Mouse (Mus musculus) embryo, embryonic 10.5 days (tissue): ENCODE measurements around the gene Pde4c.

Experiments used
- DNase-seq: peaks from one replicate; pipeline ENCODE4 v3.0.0-alpha.2; 2015; ENCODE audit warnings: low spot score

Gene Pde4c

DNA sequence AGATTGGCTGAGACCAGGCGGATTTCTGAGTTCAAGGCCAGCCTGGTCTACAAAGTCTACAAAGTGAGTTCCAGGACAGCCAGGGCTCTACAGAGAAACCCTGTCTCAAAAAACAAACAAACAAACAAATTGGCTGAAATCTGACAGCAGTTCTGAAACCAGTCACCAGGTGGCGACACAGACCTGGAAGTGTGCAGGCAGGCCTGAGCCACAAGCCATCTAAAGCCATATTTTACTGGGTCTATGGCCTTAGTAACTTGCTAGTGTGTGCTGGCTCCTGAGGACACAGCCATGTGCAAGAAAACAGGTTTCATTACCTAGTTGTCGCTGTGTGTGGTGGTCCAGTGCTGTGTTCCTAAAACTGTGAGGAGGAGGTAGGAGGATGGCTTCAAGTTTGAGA lies 2.8 kb upstream of the Pde4c start:
- DNase-seq, result peak; percentile 88

DNA sequence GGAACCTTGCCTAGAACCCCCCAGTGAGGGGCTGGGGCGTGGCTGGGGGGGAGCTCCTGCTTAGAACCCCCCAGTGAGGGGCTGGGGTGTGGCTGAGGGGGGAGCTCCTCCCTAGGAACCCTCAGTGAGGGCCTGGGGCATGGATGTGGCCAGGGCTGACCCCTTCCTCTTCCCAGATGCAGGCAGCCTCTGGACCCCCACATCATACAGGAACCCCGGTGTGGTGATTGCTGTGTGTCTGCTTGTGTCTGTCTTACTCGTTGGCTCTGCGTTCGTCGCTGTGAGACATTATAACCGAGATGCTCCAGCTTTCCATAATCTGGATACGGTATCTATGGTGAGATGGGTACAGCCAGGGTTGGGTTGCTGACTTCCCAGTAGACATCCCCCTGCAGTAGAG lies 1.9 kb upstream of the Pde4c start:
- no peak for DNase-seq

- no peak for DNase-seq
Observed at GRCm38 (mm10) chr8:70724216-70724615, 696 bp downstream of the Pde4c start.

GRCm38 (mm10) chr8:70725792-70726447 lies 2.4 kb downstream of the Pde4c start:
- DNase-seq, result peak; percentile 47

DNA sequence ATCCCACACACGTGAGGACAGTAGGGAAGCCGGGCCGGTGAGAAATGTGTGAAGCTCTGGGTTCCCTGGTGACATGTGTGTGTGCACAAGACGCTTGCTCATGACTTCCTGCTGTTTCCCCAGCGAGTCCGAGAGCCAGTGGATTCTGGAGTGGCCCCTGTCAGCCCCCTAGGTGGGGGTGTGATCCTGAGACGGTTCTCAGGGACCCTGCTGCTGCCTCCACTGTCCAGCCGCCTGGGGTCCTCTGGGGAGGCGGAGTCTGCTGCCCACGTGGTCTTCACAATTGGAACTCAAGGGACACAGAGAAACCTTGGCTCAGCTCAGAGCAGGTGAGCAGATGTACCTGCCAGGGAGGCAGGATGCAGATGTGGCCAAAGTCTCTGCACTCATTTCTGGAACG lies 3.2 kb downstream of the Pde4c start:
- DNase-seq, result no peak

- peak; percentile 35 for DNase-seq
Observed at GRCm38 (mm10) chr8:70729808-70730475, 6.4 kb downstream of the Pde4c start.

GRCm38 (mm10) chr8:70730956-70731355 lies 7.4 kb downstream of the Pde4c start:
- DNase-seq, result no peak

DNA sequence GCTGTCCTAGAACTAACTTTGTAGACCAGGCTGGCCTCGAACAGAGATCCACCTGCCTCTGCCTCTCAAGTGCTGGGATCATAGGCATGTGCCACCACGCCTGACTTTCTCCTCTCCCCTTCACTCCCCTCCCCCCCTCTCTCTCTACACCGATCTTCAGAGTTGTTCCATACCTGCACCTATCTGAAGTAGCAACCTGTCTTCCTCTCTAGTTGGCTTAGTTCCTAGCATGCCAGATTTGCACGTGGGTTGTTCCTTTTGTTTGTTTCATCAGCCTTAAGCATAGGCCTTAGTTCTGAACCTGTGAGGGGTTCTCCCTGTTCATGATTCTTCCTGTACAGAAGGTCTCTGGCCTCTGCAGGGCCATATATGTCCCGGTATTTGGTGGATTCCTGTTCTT lies 14.2 kb downstream of the Pde4c start:
- no peak for DNase-seq

DNA sequence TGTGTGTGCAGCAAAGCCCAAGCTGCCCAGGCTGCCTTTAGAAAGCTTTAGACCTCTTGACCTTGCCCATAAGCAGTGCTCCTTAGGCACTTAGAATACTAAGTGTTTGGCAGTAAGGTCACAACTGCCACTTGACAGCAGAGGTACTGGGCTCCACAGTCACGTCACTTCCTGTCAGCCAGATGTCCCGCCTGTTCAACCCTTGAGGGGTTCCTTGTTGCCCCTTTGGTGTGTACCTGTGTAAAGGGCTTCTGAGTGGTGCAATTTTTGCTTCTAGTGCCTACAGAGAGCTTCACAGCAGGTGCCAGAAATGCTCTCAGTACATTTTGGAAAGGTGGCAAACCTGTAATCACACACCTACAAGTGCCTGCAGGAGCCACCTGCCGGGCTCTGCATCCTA lies 14.7 kb downstream of the Pde4c start:
- no peak for DNase-seq

DNA sequence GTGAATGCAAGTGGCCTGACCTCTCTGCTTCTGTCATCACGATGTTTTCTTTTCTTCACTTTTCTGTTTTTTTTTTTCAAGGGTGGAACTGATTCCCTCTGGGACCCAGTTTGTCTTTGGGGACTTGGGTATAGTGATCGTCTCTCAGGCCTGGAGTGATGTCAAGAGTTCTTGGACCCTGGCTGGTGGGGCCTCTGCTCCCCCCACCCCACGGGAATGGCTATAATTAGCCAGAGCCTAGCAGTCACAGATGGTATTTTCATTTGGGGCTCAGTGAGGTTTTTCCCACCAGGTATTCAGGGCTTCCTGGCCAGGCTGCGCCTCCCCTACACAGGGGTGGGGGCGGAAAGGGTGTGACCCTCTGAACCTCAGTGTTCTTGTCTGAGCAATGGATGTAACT lies 18.1 kb downstream of the Pde4c start:
- no peak for DNase-seq

DNA sequence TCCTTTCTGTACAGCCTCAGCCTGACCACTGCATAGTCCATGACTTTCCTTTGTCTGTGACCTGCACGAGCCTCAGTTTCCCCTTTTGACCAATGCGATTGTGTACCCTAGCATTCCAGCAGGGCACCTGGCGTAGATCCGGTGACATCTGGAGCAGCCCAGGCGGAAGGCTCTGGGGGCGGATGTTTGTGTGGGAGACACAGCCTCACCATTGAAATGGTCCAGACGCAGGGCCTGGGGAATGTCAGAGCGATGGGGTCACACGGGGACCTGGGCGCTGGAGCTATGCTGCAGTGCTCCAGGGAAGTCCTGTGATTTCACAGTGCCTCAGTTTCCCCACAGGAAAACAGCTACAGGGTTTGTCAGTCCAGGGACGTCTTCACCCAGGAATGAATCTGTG lies 18.7 kb downstream of the Pde4c start:
- no peak for DNase-seq

DNA sequence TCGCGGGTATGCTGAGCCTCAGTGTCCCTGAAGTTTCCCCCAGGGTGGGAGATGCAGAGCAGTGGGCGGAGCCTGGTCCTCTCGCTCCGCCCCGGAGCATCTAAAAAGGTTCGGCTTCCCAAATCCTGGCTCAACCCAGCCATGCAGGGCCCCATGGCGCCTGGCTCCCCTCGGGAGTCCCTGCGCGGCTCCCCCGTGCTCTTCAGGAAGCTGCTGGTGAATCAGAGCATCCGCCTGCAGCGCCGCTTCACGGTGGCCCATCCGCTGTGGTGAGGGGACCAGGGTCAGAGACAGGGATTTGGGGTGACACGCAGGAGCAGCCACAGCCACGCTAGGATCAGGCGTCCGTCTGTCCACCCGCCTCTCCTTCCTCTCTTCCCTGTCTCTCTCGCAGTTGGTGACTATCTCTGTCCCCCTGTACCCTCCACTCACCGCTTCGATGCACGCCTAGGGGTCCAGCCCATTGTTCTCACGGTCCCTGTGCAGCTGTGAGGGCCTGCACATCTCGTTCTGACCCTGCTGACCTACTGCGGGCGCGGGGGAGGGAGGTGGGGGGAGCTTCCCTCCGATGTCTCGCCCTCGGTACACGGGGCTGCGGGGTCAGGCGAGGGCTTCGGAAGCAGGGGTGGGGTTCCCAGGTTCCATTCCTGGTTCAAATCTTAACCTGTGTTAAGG lies 19.6 kb downstream of the Pde4c start:
- DNase-seq, result peak; percentile 29

GRCm38 (mm10) chr8:70743656-70744590 lies 20.4 kb downstream of the Pde4c start:
- peak; percentile 69 for DNase-seq

GRCm38 (mm10) chr8:70744806-70745205 lies 21.3 kb downstream of the Pde4c start:
- DNase-seq, result no peak

DNA sequence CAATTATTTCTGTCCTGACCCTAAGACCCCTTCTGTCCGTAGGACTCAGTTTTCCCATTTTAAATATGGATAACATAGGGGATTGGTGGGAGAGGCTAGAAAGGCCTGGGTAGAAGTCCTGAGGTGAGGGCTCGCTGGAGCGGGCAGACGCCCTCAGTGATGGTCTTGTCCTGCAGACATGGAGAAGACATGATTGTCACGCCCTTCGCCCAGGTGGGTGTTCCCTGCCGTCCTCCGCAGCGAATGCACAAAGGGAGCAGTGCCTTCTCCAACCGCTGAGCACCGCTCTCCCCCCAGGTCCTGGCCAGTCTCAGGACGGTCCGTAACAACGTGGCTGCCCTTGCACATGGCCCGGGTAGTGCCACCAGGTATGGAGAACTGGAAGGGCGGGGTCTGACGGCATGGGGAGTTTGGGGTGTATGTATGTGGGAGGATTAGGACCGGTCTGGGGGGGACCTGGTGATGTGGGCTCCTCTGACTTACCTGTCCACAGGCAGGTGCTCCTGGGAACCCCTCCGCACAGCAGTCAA lies 22.2 kb downstream of the Pde4c start:
- DNase-seq, result no peak

DNA sequence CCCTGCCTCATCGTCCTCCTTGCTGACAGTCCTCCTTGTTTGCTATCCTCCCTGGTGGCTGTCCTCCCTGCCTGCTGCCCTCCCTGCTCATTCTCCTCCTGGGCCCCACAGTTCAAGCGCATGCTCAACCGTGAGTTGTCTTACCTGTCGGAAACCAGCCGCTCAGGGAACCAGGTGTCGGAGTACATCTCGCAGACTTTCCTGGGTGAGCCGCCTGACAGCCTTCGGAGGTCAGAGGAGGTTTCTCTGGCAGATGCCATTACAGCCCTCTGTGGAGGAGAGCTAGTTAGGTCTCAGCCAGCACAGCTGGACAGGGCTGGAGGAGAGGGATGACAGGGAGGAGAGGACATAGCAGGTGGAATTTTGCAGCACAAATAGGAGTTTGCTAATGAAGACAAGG lies 23.2 kb downstream of the Pde4c start:
- no peak for DNase-seq

GRCm38 (mm10) chr8:70747211-70747890 lies 23.8 kb downstream of the Pde4c start:
- no peak for DNase-seq

- no peak for DNase-seq
Observed at GRCm38 (mm10) chr8:70748246-70749096, 25.0 kb downstream of the Pde4c start.

GRCm38 (mm10) chr8:70749097-70749674 lies 25.7 kb downstream of the Pde4c start:
- DNase-seq, result no peak

DNA sequence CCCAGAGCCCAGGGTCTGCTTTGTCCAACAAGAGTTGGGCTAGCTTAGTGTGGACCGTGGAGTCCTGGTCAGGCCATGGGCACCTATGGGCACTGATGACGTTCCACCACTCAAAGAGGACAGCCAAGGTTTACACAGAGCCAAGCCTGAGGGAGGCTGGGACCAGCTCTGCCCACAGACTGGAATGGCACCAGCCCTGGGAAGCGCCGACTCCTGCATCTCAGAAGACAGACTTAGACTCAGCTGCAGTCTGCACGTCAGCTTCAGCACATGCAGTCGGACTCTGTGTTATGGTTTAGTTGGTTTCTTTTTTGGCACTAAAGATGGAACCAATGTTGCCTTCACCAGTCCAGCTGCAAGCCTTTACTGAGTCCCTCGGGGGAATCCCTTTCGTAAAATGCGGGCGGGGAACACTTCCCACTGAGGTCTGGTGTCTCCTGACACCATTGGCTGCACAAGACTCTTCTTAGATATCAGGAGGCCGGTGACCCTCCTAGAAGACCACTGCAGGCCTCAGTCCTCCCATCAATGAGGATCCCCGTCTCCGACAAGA lies 26.7 kb downstream of the Pde4c start:
- DNase-seq, result no peak
